Mouse (Mus musculus) liver, embryonic 14.5 days (tissue): ENCODE data around the gene Acvr1.

Experiments
- CTCF ChIP-seq: IDR thresholded peaks from 2 replicates; pipeline ENCODE4 v1.5.1; 2016; ENCODE audit warnings: antibody characterized with exemption, low read depth, control low read depth
- EP300 ChIP-seq: IDR thresholded peaks from 2 replicates; pipeline ENCODE4 v1.6.1; 2016; ENCODE audit warnings: antibody characterized with exemption, low read depth

- no peak for TF ChIP-seq CTCF
- TF ChIP-seq EP300 = no peak
These were observed 205.5 kb downstream of the Acvr1 start for GRCm38 (mm10) chr2:58361361-58362046.
